Mouse (Mus musculus): ENCODE results near the gene Ankrd31.
"Not testable (repeated sequence)": the region's sequence is repeated elsewhere in the genome, so short reads cannot be mapped to it uniquely, and the experiment has no call there.

Gene Ankrd31

GRCm38 (mm10) chr13:96748109-96748845, at the start of gene Ankrd31:
Ankrd31 (plus strand) TSS chr13:96748272.
- no peak for DNase-seq

DNA sequence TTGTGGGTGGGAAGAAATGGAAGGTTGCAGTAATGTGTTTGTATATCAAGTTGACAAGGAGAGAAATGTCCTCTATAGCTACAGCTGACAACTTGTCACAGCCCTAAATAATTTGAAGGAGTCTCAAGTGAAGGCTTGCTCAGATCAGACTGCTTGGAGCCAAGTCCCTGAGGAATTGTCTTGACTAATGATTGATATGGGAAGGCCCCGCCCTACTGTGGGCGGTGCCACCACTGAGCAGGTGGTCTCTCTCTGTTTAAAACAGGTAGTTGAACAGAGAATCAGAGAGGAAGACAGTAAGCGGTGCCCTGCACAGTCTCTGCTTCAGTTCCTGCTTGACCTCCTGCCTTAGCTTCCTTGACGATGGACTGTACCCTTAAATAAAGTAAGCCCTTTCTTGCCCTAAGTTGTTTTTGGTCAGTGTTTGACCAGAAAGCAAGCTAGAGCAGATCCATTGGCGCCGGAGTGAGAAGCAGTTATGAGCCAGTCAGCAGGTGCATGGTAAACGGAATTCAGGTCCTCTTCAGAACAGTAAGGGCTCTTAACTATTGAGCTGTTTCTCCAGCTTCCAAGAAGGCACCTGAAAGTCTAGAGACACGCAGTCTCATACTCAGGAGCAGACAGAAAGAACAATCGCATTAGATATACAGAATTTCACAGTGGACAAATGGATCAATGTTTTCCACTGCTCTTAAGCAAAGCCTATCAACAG, 45.3 kb upstream of the Ankrd31 start:
- no peak for DNase-seq

DNA sequence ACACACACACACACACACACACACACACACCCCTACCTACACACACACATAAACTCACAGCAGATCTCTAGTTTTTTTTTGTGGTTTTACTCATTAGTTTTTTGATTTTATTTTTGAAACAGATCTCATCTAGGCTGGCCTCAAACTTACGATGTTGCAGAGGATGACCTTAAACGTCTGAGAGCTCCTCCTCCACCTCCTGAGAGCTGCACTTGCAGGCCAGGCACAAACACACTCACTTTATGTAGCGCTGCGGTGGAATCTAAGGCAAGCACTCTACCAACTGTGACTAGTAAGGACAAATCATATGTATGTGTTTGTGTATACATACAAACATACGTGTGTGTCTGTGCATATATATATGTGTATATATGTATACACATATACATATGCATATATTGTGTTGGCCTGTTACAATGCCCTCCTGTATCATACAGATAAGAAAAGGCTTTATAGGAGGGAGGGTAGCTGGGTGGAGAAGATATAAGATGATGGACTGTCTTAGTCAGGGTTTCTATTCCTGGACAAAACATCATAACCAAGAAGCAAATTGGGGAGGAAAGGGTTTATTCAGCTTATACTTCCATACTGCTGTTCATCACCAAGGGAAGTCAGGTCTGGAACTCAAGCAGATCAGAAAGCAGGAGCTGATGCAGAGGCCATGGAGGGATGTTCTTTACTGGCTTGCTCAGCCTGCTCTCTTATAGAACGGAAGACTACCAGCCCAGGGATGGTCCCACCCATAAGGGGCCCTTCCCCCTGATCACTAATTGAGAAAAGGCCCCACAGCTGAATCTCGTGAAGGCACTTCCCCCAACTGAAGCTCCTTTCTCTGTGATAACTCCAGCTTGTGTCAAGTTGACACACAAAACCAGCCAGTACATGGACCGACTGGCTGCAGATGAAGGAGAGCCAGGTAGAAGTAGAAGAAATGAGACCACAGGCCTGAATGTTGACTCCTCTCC, 38.5 kb upstream of the Ankrd31 start:
- no peak for DNase-seq

- DNase-seq = no peak
Measured at GRCm38 (mm10) chr13:96716311-96716710, 31.8 kb upstream of the Ankrd31 start.

DNA sequence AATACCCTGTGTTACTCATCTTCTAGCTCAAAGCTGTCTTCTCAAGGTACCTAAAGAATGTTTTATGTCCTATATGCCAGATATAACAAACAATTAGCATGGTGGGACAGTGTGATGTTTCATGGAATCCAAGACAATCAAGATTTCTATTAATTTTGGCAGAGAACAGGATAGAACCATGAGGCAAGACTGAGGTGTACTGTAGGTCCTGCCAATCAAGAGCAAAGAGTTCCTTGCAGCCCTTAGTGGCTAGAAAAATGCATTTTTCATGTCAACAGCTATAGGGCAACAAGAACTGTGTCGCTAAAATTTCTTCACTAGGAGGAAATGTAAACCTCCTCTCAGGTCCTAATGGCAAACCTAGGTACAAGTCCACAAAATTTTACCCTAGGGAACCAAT, 30.3 kb upstream of the Ankrd31 start:
- DNase-seq = no peak

GRCm38 (mm10) chr13:96720003-96720402, 28.1 kb upstream of the Ankrd31 start:
- DNase-seq = no peak

DNA sequence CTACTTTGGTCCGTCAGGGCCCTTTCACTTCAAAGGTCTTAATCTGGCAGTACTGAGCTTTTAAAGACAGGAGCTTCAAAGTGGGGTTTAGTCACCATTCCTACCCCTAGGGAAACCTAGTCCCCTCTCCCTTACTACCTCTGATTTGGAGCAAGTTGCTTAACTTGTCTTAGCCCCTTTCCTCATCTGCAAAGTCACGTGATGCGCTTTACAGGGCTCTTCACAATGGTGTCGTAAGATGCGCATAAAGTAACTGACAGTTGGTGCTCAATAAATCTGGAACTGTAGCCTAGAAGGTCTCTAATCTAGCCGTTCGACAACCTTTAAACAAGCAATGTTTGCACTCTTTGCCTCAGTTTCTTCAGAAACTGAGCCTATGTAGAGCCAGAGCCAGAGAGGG, 19.8 kb upstream of the Ankrd31 start:
- DNase-seq = no peak

DNA sequence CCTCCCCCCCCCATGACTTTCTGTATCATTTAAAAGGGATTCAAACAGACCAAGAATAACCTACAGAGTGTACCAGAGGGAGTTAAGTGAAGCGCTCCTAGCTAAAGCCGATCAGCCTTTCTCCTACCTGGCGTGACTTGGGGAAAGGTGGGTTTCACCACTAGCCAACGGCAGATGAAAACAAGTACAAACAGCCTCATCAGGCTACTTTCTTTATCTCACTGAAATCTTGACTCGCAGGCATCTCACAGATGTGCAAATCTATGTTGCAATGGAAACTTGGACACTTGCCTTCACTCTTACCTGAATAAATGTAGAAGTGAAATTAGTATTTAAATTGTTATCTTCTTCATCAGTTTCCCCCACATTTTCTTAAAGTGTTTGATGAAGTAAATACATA, 18.9 kb upstream of the Ankrd31 start:
- no peak for DNase-seq

- DNase-seq = no peak
Measured at GRCm38 (mm10) chr13:96730116-96730515, 18.0 kb upstream of the Ankrd31 start.

GRCm38 (mm10) chr13:96735175-96735574, 12.9 kb upstream of the Ankrd31 start:
- DNase-seq = peak; percentile 31

DNA sequence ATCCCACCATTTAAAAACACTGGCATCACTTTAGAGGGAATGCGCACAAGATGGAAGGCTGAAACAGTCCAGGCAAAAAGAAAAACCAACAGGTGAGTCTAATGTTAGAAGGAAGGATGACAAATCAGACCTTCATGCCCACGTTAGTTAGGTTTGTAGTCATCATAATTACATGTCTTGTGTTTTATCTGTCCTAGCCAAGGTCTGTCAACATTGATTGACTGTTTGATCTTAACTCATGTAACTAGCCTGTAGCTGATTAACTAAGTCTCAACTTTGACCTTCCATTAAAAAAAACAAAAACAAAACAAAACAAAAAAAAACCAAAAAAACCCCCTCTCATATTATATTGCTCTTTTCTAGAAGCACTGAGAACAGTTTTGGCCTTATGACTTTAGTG, 7.9 kb upstream of the Ankrd31 start:
- DNase-seq = no peak

DNA sequence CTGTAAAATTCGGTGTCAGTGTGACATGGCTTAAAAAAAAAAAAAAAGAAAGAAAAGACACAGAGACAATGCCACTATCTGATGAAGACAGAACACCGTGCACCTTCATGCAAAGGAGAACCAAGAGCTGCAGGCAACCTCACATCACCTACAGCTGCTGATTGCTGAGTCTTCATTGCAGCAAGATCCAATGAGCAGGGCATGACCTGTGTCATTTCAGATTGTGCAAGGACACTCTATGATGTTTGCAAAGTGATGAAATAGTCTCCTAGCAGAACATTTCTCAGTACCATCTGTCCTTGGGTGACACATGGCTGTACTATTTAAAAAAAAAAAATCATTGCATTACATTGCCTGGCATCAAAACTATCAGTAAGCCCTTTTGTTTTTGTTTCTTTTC, 5.2 kb upstream of the Ankrd31 start:
- no peak for DNase-seq

DNA sequence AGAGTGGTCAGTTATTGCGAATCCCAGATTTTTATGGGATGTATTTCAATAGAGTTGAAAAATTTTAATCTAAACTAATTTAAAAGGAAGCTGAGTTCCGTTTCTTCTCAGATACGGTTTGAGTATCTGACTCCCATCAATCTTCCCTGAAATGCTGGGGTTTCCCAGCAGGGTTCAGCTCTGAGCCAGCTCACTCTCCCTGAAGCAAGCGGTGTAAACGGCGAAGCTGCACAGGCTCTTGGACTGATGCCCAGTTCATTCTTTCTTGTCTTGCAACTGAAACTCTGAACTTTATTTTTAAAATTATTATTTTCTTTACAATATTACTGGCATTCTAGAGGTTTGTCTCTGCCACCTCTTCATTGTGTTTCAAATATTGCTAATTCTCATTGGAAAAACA, 2.0 kb upstream of the Ankrd31 start:
- DNase-seq = peak; percentile 11

- no peak for DNase-seq
Measured at GRCm38 (mm10) chr13:96749859-96750258, 1.8 kb downstream of the Ankrd31 start.

- DNase-seq = no peak
Measured at GRCm38 (mm10) chr13:96760848-96761247, 12.8 kb downstream of the Ankrd31 start.

GRCm38 (mm10) chr13:96786071-96786470, 38.0 kb downstream of the Ankrd31 start:
- DNase-seq = not testable (repeated sequence)

GRCm38 (mm10) chr13:96793451-96793850, 45.4 kb downstream of the Ankrd31 start:
- DNase-seq = no peak

- no peak for DNase-seq
Measured at GRCm38 (mm10) chr13:96795301-96795700, 47.2 kb downstream of the Ankrd31 start.

DNA sequence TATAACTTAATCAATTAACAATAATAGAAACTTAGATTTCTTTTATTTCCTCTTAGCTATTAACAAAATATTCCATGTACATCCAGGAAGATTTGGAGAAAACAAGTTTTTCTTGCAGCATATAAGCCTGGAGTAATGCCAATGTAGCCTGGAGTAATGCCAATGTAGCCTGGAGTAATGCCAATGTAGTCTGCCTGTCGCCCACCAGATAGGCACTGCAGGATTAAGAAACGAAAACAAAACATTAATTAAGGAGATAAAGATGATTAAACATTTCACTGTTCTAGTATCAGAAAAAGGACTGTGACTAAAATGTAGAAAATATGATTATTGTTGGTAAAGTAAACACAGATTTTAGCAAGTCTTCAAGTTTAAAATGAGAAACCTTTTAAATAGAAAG, 49.4 kb downstream of the Ankrd31 start:
- peak; percentile 35 for DNase-seq

- DNase-seq = no peak
Measured at GRCm38 (mm10) chr13:96849752-96850151, 101.7 kb downstream of the Ankrd31 start.

DNA sequence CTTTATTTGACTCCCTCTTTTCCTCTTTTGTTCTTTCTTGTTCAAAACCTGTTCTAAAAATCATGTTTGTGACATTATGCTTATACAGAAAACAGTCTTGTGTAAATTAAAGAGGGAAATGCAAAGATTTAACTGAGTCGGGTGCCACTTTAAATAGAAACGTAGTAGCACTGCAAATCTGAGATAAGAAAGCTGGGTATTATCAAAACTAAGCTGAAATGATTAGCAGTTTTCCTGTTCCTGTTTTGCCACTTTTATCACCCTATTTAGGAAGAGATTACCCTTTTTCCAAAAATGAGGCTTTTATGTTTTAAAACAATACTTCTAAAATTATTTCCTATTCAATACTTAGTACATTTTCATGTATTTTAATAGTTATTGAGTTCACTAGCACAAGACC, 104.1 kb downstream of the Ankrd31 start:
- DNase-seq = no peak

GRCm38 (mm10) chr13:96853256-96853655, 105.2 kb downstream of the Ankrd31 start:
- DNase-seq = peak; percentile 43

DNA sequence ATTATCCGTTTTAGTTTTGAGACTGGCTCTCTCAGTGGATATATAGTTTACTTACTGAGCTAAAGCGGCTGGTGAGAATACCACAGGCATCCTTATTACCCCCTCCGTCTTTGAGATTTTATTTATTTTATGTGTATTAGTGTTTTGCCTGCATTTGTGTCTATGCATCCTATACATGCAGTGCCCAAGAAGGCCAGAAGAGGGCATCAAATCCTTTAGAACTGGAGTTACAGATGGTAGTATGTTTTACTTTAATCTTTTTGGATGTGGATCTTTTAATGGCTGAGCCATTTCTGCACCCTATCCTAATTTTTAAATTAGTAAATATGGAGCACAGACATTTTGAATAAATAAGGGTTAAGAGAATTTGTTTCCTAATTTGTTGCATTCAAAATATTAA, 107.1 kb downstream of the Ankrd31 start:
- peak; percentile 79 for DNase-seq
